Mouse (Mus musculus) midbrain, embryonic 14.5 days (tissue): ENCODE data around the gene Eif4e. TPM values are rescaled to one million over a fixed set of nuclear protein-coding genes. Genes with fewer than 3 reads are reported as not detected.

Source experiments
- microRNA counts: library from miRNA; unstranded; fragments of <30 nt; microRNA quantifications from one replicate; lab custom pipeline; 2016
- microRNA-seq: library from miRNA; unstranded; fragments of <30 nt; microRNA quantifications from one replicate; pipeline ENCODE4, GENCODE M21; 2016
- polyA plus RNA-seq: library from polyadenylated mRNA; unstranded; fragments of >200 nt; fragmentation: Nextera tagmentation; extraction: Ambion mirVana; gene quantifications from 2 replicates; pipeline ENCODE4 v1.2.1, GENCODE M21; 2014

The Eif4e gene
- polyA plus RNA-seq, 1 experiment from 2014 or later = 356 TPM

MicroRNAs within 50 kb of the gene (microRNA counts, 519-probe panel; counts per million panel counts)
- not detected for microRNA mmu-miR-1956 (lab: Ali Mortazavi, UCI)

Small RNA genes within 50 kb of the gene (microRNA-seq; reads per million reads assigned to microRNA genes)
- gene Mir1956 = not detected

Other genes with a start within 250 kb of the Eif4e start
- not detected in 2 replicates for gene Adh6a, start 212.9 kb upstream of the Eif4e start, polyA plus RNA-seq
- 0.12 TPM in 1 of 2 replicates, not detected in the other for gene Adh6b, start 184.4 kb upstream of the Eif4e start, polyA plus RNA-seq
- gene Adh4, start 110.7 kb upstream of the Eif4e start, polyA plus RNA-seq = not detected in 2 replicates
- gene Adh5, start 83.1 kb upstream of the Eif4e start, polyA plus RNA-seq = 220 and 238 TPM in 2 replicates
- 48.2 and 60.3 TPM in 2 replicates for gene Metap1, start 36.7 kb upstream of the Eif4e start, polyA plus RNA-seq
- 104 and 119 TPM in 2 replicates for gene Tspan5, start 216.0 kb downstream of the Eif4e start, polyA plus RNA-seq